Mouse (Mus musculus) megakaryocyte, embryonic 14.5 days (primary cell): ENCODE measurements around the gene Slc25a16. TPM values are rescaled to one million over a fixed set of nuclear protein-coding genes. Genes with fewer than 3 reads are reported as not detected.

ENCODE experiments used
- H3K27me3 ChIP-seq: replicated peaks from 2 replicates; pipeline ENCODE3; 2012; ENCODE audit warnings: inconsistent platforms
- H3K36me3 ChIP-seq: replicated peaks from 2 replicates; pipeline ENCODE3; 2012; ENCODE audit warnings: low read length, inconsistent platforms, mixed read lengths
- H3K4me1 ChIP-seq: 2 replicates; pipeline ENCODE4 v1.6.1; 2012; ENCODE audit warnings: inconsistent platforms
- H3K4me3 ChIP-seq: replicated peaks from 2 replicates; pipeline ENCODE3; 2012; ENCODE audit warnings: moderate library complexity, mild to moderate bottlenecking, inconsistent platforms
- H3K9me3 ChIP-seq: 2 replicates; pipeline ENCODE4 v1.6.1; 2012; ENCODE audit warnings: inconsistent platforms
- FLI1 ChIP-seq: IDR thresholded peaks from 2 replicates; pipeline ENCODE4 v1.6.1; 2012; ENCODE audit warnings: low read length, inconsistent platforms, mixed read lengths
- GATA1 ChIP-seq: IDR thresholded peaks from 3 replicates; pipeline ENCODE4 v1.6.1; 2012; ENCODE audit warnings: mixed read lengths, low read length, inconsistent platforms, borderline replicate concordance
- polyA plus RNA-seq: library from polyadenylated mRNA; stranded (reverse); fragments of >175 nt; gene quantifications from 2 replicates; pipeline ENCODE4 v1.2.3, GENCODE M21; 2012; ENCODE audit warnings: low replicate concordance; ENCODE audit not compliant: insufficient read depth

Gene Slc25a16
- polyA plus RNA-seq, 1 experiment, result 4.6 TPM

DNA sequence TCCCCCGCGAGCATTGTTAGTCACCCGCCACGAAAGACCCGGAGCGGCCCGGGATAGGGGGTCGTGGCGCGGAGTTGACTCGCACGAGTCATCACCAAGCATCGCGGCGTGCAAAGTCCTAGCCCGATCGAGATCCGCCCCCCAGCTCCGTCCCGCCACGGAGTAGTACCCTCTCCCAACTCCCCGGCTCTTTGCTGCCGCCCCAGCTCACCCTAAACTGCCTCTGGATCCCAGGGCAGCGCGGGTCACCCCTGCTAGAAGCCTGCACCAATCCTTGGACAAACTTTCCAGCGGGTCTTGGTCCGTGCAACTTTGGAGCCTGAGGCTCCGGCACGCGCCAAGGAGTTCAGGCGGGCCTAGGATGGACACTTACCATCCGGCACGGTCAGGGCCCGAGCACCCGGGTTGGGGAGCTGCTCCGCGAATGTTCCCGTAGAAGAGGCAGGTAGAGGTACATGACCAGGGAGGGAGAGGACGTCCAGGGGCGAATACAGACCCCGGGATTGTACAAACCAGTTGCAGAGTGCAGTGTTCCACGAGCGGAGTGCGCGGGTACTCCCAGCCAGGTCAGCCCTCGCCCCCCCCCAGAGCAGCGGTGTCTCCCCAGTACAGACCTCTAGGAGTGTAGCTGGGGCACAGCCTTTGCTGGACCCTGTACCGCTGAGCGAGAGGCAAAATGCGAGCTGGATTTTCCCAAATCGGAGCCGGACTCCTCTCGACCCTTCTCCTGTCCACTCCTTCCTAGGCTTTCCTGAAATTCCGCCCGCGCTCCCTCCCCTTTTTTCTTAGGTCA, 33.4 kb upstream of the Slc25a16 start:
- no peak for TF ChIP-seq GATA1
- TF ChIP-seq FLI1, result no peak
- peaks cover 22% of the 10 kb centered on the region for H3K27me3 ChIP-seq

DNA sequence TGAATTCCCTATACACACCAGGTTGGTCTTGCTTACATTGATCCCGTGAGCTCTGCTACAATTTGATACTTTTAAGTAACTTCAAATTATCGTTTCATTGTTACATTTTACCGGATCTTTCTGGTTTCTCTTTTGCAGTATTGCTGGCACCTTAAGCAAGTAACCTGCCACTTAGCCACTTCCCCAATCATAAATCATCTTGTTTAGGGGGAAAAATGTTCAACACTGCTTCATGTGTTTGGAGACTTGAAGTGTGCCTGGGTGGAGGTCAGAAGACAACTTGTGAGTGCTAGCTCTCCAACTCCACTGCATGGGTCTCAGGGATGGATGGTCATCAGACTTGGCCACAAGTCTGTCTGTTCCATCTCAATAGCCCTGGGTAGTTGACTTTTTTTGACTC, 29.4 kb upstream of the Slc25a16 start:
- no peak overlapping the region for H3K4me3 ChIP-seq
- H3K27me3 ChIP-seq, result peaks cover 20% of the 10 kb centered on the region
- no peaks in the 10 kb centered on the region for H3K9me3 ChIP-seq
- TF ChIP-seq FLI1 (no peak), GATA1 (no peak)
- no peaks in the 10 kb centered on the region for H3K36me3 ChIP-seq
- peaks cover 33% of the 10 kb centered on the region for H3K4me1 ChIP-seq

More for the DNA sequence above, 33.4 kb upstream of the Slc25a16 start:
- Histone ChIP-seq H3K9me3 (no peaks in the 10 kb centered on the region), H3K4me3 (peak overlapping the region; percentile 93), H3K36me3 (no peaks in the 10 kb centered on the region), H3K4me1 (peaks cover 40% of the 10 kb centered on the region)

DNA sequence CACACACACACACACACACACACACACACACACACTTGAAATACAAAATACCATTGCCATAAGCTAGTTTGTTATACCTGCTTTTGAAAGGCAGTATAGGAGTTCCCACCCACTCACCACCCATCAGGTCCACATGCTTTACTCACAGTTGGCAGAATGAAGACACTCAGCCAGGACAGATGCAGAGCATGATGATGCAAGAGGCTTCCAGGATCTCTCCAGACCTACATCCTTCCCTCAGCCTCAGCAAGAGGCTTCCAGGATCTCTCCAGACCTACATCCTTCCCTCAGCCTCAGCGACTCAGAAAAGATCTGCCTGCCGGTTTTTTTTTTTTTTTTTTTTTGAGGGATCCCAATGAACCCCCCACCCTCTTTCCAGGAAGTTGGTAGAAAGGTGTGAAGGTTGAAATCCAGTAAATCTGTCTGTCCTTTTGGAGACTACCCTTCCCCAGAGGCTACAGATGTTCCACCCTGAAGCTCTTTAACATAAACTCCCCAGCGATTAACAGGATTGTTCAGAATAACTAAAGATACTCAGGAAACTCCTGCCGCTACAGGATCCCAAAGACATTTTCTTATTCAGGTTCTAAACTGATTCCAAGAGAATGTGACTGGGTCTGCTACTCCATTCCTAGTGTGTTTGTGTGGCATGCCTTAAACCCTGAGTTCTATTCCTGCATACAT, 27.7 kb upstream of the Slc25a16 start:
- Histone ChIP-seq H3K4me1 (peaks cover 19% of the 10 kb centered on the region), H3K4me3 (no peak overlapping the region), H3K36me3 (no peaks in the 10 kb centered on the region), H3K9me3 (no peaks in the 10 kb centered on the region), H3K27me3 (peaks cover 4% of the 10 kb centered on the region)
- TF ChIP-seq FLI1, result no peak
- TF ChIP-seq GATA1, result no peak

DNA sequence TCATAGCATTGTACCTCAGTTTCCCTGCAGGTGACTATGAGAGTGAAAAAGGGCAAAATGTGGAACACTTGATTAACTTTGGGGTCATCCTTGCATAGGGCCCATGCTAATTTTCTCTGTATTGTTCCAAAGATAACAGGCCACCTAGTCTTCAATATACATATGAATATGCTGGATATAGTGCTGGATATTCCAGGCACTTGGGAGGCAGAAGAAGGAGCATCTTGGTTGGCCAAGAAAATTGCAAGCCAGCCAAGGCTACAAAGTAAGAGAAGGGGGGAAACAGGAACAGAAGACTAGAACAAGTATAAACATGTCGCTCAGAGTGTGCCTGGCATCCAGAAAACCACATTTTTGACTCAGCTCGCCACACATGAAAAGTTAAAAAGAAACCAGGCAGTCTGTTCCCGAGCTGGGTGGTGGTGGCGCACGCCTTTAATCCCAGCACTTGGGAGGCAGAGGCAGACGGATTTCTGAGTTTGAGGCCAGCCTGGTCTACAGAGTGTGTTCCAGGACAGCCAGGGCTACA, 27.0 kb upstream of the Slc25a16 start:
- Histone ChIP-seq H3K4me1 (peaks cover 19% of the 10 kb centered on the region), H3K4me3 (no peak overlapping the region), H3K27me3 (peaks cover 2% of the 10 kb centered on the region), H3K9me3 (no peaks in the 10 kb centered on the region), H3K36me3 (no peaks in the 10 kb centered on the region)
- TF ChIP-seq GATA1 (no peak), FLI1 (no peak)

DNA sequence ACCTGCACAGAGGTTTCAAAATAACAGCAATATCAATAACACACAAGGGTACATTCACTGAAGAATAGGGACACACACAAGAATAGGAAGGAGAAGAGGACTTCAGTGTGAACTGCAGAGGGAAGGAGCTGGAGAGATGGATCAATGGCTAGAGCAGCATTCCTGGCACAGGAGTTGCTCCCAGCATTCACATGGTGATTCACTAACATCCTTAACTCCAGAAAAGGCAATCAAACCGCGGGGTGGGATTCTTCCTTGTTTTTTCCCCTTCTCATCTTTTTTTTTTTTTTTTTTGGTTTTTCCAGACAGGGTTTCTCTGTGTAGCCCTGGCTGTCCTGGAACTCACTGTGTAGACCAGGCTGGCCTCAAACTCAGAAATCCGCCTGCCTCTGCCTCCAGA, 26.0 kb upstream of the Slc25a16 start:
- H3K4me3 ChIP-seq, result no peak overlapping the region
- H3K9me3 ChIP-seq, result no peaks in the 10 kb centered on the region
- no peak for TF ChIP-seq FLI1
- TF ChIP-seq GATA1, result no peak
- peaks cover 19% of the 10 kb centered on the region for H3K4me1 ChIP-seq
- no peaks in the 10 kb centered on the region for H3K36me3 ChIP-seq
- H3K27me3 ChIP-seq, result peaks cover 2% of the 10 kb centered on the region

DNA sequence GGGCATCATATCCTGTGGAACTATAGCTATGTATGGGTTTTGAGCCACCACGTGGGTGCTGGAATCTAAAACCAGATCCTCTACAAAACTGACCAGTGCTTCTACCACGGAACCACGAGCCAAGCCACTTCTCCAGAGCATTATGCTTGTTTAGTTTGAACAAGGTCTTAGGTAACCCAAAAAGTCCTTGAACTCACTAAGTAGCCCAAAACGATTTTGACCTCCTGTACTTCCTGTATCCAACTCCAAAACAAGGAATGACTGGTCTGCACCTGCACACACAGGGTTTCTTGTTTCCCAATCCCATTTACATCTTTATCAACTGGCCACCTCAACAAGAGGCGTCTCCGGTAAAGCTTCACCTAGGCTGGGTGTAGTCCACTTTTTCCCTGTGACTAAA, 25.0 kb upstream of the Slc25a16 start:
- Histone ChIP-seq H3K36me3 (no peaks in the 10 kb centered on the region), H3K9me3 (no peaks in the 10 kb centered on the region)
- TF ChIP-seq FLI1, result no peak
- no peak for TF ChIP-seq GATA1

DNA sequence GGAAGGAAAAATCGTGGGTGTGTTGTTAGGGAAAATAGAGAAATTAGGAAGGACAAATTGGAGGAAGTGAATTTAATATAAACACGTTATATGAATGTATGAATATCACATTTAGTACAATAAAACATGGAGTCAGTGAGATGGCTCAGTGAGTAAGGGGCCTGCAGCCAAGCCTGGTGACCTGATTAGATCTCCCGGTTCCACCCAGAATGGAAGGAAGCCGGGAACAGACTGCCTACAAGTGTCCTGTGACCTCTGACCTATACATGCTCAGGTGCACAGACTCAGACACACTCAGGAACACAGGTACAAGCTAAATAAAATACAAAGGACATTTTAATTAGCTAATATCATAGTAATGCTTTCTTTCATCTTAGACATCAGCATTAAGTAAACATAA, 24.4 kb upstream of the Slc25a16 start:
- H3K4me1 ChIP-seq, result peaks cover 18% of the 10 kb centered on the region
- H3K9me3 ChIP-seq, result no peaks in the 10 kb centered on the region
- H3K4me3 ChIP-seq, result no peak overlapping the region
- peaks cover 2% of the 10 kb centered on the region for H3K27me3 ChIP-seq
- TF ChIP-seq GATA1 (no peak), FLI1 (no peak)
- no peaks in the 10 kb centered on the region for H3K36me3 ChIP-seq

More for the DNA sequence above, 25.0 kb upstream of the Slc25a16 start:
- Histone ChIP-seq H3K4me1 (peaks cover 19% of the 10 kb centered on the region), H3K27me3 (peaks cover 2% of the 10 kb centered on the region), H3K4me3 (no peak overlapping the region)

DNA sequence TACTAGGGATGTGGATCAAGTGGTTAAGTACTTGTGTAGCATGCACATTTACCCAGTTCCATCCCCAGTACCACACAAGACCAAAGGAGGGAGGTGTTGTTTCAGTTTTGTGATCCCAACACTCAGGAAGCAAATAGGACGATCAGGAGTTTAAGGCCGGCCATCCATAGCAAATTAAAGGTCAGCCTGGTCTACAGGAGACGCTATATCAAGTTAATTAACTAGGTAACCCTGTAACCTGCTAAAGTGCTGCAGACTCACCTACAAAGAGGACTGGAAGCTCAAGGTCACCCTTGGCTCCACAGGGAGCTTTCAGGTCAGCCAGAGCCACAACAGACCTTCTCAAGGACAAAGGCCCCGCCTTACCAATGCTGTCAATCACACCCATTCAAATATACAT, 23.7 kb upstream of the Slc25a16 start:
- Histone ChIP-seq H3K4me3 (no peak overlapping the region), H3K36me3 (no peaks in the 10 kb centered on the region), H3K27me3 (peaks cover 1% of the 10 kb centered on the region), H3K9me3 (no peaks in the 10 kb centered on the region), H3K4me1 (peaks cover 15% of the 10 kb centered on the region)
- TF ChIP-seq FLI1, result no peak
- no peak for TF ChIP-seq GATA1

DNA sequence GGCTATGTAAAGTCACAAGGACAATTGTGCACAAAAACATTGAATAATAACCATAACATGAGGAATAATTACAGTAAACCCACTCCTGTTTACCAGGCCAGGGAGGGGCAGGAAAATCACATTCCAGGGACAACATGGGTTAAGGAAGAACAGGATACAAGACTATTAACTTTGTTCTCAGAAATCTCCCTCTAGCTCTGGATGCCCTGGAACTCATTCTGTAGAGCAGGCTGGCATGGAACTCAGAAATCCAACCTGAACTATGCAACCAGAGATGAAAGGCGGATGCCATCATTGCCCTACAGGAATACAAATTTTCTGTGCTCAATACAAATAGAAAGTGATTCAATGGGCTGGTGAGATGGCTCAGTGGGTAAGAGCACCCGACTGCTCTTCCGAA, 23.0 kb upstream of the Slc25a16 start:
- no peak overlapping the region for H3K4me3 ChIP-seq
- peaks cover 4% of the 10 kb centered on the region for H3K27me3 ChIP-seq
- TF ChIP-seq GATA1 (no peak), FLI1 (no peak)
- no peaks in the 10 kb centered on the region for H3K9me3 ChIP-seq
- no peaks in the 10 kb centered on the region for H3K36me3 ChIP-seq
- H3K4me1 ChIP-seq, result peaks cover 15% of the 10 kb centered on the region

DNA sequence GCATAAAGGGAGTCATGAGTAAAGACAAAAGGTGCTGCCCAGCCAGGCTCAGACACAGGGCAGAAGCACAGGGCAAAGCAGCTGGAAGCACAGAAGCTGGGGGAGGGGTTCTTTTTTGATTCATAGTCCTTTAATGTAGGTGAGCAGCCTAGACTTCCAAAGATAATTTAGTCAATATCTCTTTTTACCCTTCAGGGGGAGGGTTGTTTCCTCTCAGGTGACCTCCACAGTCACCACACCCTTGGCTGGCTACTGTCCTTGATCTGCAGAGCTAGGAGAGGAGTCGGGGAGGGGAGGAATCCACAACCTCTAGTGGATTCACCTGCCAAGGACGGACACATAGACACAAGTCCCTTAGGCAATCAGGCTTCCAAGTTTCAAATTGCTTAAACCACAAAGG, 22.4 kb upstream of the Slc25a16 start:
- H3K36me3 ChIP-seq, result no peaks in the 10 kb centered on the region
- no peak overlapping the region for H3K4me3 ChIP-seq
- TF ChIP-seq FLI1, result no peak
- no peak for TF ChIP-seq GATA1
- no peaks in the 10 kb centered on the region for H3K9me3 ChIP-seq
- H3K27me3 ChIP-seq, result peaks cover 10% of the 10 kb centered on the region
- H3K4me1 ChIP-seq, result peaks cover 15% of the 10 kb centered on the region
